Mouse (Mus musculus) forebrain, embryonic 11.5 days (tissue): ENCODE data around the gene Tshb. TPM values are rescaled to one million over a fixed set of nuclear protein-coding genes. Genes with fewer than 3 reads are reported as not detected.

Experiments
- ATAC-seq: fragments of 200-750 bp; cut with Nextera tagmentation; replicated peaks from 2 replicates; pipeline ENCODE4 v1.8.0; 2017; ENCODE audit warnings: moderate TSS enrichment; ENCODE audit not compliant: low FRiP score
- DNase-seq: peaks from one replicate; pipeline ENCODE4 v3.0.0-alpha.2; 2017; ENCODE audit warnings: low spot score
- H3K27ac ChIP-seq: fragments of 300-500 bp; sonication (generic); 2 replicates; pipeline ENCODE4 v1.5.1; 2014; ENCODE audit warnings: low read depth, low read length
- H3K27me3 ChIP-seq: fragments of 300-500 bp; sonication (generic); 2 replicates; pipeline ENCODE4 v1.6.1; 2014; ENCODE audit warnings: mild to moderate bottlenecking, low read length, mixed read lengths; ENCODE audit not compliant: control insufficient read depth, insufficient read depth
- H3K36me3 ChIP-seq: fragments of 300-500 bp; sonication (generic); 2 replicates; pipeline ENCODE4 v1.6.1; 2014; ENCODE audit warnings: mild to moderate bottlenecking, low read length, moderate library complexity, mixed read lengths; ENCODE audit not compliant: control insufficient read depth, insufficient read depth
- H3K4me1 ChIP-seq: fragments of 300-500 bp; sonication (generic); replicated peaks from 2 replicates; pipeline ENCODE4 v1.6.1; 2014; ENCODE audit warnings: low read length, mixed read lengths; ENCODE audit not compliant: control insufficient read depth, insufficient read depth
- H3K4me2 ChIP-seq: fragments of 300-500 bp; sonication (generic); 2 replicates; pipeline ENCODE4 v1.6.1; 2014; ENCODE audit warnings: low read depth, mild to moderate bottlenecking, low read length, moderate library complexity, mixed read lengths; ENCODE audit not compliant: severe bottlenecking
- H3K4me3 ChIP-seq: fragments of 300-500 bp; sonication (generic); 2 replicates; pipeline ENCODE4 v1.5.1; 2014; ENCODE audit warnings: low read depth, low read length
- H3K9ac ChIP-seq: fragments of 300-500 bp; sonication (generic); 2 replicates; pipeline ENCODE4 v1.6.1; 2014; ENCODE audit warnings: low read length
- H3K9me3 ChIP-seq: fragments of 300-500 bp; sonication (generic); 2 replicates; pipeline ENCODE4 v1.6.1; 2016; ENCODE audit warnings: low read length, mixed read lengths; ENCODE audit not compliant: control insufficient read depth
- WGBS: fragments of 180-500 bp; shearing (Covaris S2); extraction: QIAGEN DNeasy Blood & Tissue Kit; methylation state at CpG from one replicate; pipeline ENCODE4 v1.1.7; 2014; 5-methylcytosine and 5-hydroxymethylcytosine counted together
- polyA plus RNA-seq: library from polyadenylated mRNA; unstranded; fragments of >200 nt; fragmentation: Nextera tagmentation; extraction: Ambion mirVana; gene quantifications from 2 replicates; pipeline ENCODE4 v1.2.1, GENCODE M21; 2014

Gene Tshb
- polyA plus RNA-seq, 1 experiment from 2014 or later: 0.15 TPM

- no peaks in the 10 kb centered on the region for H3K27me3 ChIP-seq
- no peak overlapping the region for H3K4me2 ChIP-seq
- H3K9me3 ChIP-seq: no peaks in the 10 kb centered on the region
- H3K9ac ChIP-seq: no peak overlapping the region
- H3K4me3 ChIP-seq: no peak overlapping the region
- H3K27ac ChIP-seq: no peak overlapping the region
- no peak for ATAC-seq
- H3K4me1 ChIP-seq: no peaks in the 10 kb centered on the region; the same call in 1 of the 2 replicates
- no peak for DNase-seq
- no peaks in the 10 kb centered on the region for H3K36me3 ChIP-seq
- 71% methylated on average over 9 of the region's 9 CpGs for WGBS
Measured at GRCm38 (mm10) chr3:102743781-102744471, 38.6 kb downstream of the Tshb start.

GRCm38 (mm10) chr3:102743202-102743601 lies 39.3 kb downstream of the Tshb start:
- no peak overlapping the region for H3K9ac ChIP-seq
- H3K9me3 ChIP-seq: no peaks in the 10 kb centered on the region
- ATAC-seq (no peak), DNase-seq (no peak)
- WGBS: 49% methylated on average over 4 of the region's 4 CpGs
- no peak overlapping the region for H3K4me3 ChIP-seq
- H3K36me3 ChIP-seq: no peaks in the 10 kb centered on the region
- no peak overlapping the region for H3K4me2 ChIP-seq
- H3K4me1 ChIP-seq: no peaks in the 10 kb centered on the region; the same call in 1 of the 2 replicates
- H3K27me3 ChIP-seq: no peaks in the 10 kb centered on the region
- H3K27ac ChIP-seq: no peak overlapping the region

- Histone ChIP-seq H3K27me3 (no peaks in the 10 kb centered on the region), H3K4me3 (no peak overlapping the region), H3K36me3 (no peaks in the 10 kb centered on the region), H3K27ac (no peak overlapping the region), H3K4me1 (no peaks in the 10 kb centered on the region; the same call in 1 of the 2 replicates), H3K4me2 (no peak overlapping the region), H3K9me3 (no peaks in the 10 kb centered on the region), H3K9ac (no peak overlapping the region)
- ATAC-seq (no peak), DNase-seq (no peak)
- 18% methylated on average over 4 of the region's 4 CpGs for WGBS
Measured at GRCm38 (mm10) chr3:102742725-102743124, 39.8 kb downstream of the Tshb start.

GRCm38 (mm10) chr3:102738926-102739325 lies 43.6 kb downstream of the Tshb start:
- 77% methylated on average over 6 of the region's 6 CpGs for WGBS
- Histone ChIP-seq H3K4me2 (no peak overlapping the region), H3K9me3 (no peaks in the 10 kb centered on the region), H3K27ac (no peak overlapping the region), H3K4me3 (no peak overlapping the region), H3K36me3 (no peaks in the 10 kb centered on the region), H3K9ac (no peak overlapping the region), H3K4me1 (peaks cover 7% of the 10 kb centered on the region; the same call in 1 of the 2 replicates), H3K27me3 (no peaks in the 10 kb centered on the region)
- ATAC-seq (no peak), DNase-seq (no peak)

GRCm38 (mm10) chr3:102738161-102738901 lies 44.2 kb downstream of the Tshb start:
- H3K27ac ChIP-seq: no peak overlapping the region
- H3K36me3 ChIP-seq: no peaks in the 10 kb centered on the region
- 84% methylated on average over 10 of the region's 10 CpGs for WGBS
- no peaks in the 10 kb centered on the region for H3K27me3 ChIP-seq
- H3K4me1 ChIP-seq: peaks cover 7% of the 10 kb centered on the region; the same call in 1 of the 2 replicates
- no peak overlapping the region for H3K4me2 ChIP-seq
- ATAC-seq (no peak), DNase-seq (no peak)
- no peak overlapping the region for H3K4me3 ChIP-seq
- H3K9ac ChIP-seq: no peak overlapping the region
- H3K9me3 ChIP-seq: no peaks in the 10 kb centered on the region

GRCm38 (mm10) chr3:102737106-102737505 lies 45.4 kb downstream of the Tshb start:
- ATAC-seq: no peak
- 81% methylated on average over 6 of the region's 6 CpGs for WGBS
- peaks cover 7% of the 10 kb centered on the region; the same call in 1 of the 2 replicates for H3K4me1 ChIP-seq

GRCm38 (mm10) chr3:102736436-102736835 lies 46.1 kb downstream of the Tshb start:
- no peaks in the 10 kb centered on the region for H3K9me3 ChIP-seq
- no peak for ATAC-seq
- H3K9ac ChIP-seq: no peak overlapping the region; the same call in 1 of the 2 replicates
- H3K4me2 ChIP-seq: no peak overlapping the region
- H3K27ac ChIP-seq: no peak overlapping the region
- no peak overlapping the region for H3K4me3 ChIP-seq
- H3K4me1 ChIP-seq: peaks cover 7% of the 10 kb centered on the region; the same call in 1 of the 2 replicates
- 91% methylated on average over 6 of the region's 6 CpGs for WGBS
- H3K27me3 ChIP-seq: no peaks in the 10 kb centered on the region
- H3K36me3 ChIP-seq: no peaks in the 10 kb centered on the region
- no peak for DNase-seq

More at GRCm38 (mm10) chr3:102737106-102737505, 45.4 kb downstream of the Tshb start:
- H3K9me3 ChIP-seq: no peaks in the 10 kb centered on the region
- DNase-seq: no peak
- no peak overlapping the region for H3K4me2 ChIP-seq
- H3K27ac ChIP-seq: no peak overlapping the region
- no peak overlapping the region for H3K9ac ChIP-seq
- no peak overlapping the region for H3K4me3 ChIP-seq
- H3K27me3 ChIP-seq: no peaks in the 10 kb centered on the region
- no peaks in the 10 kb centered on the region for H3K36me3 ChIP-seq

GRCm38 (mm10) chr3:102735638-102736037 lies 46.9 kb downstream of the Tshb start:
- Histone ChIP-seq H3K9ac (peak overlapping the region; percentile 74), H3K4me2 (peak overlapping the region; percentile 85), H3K4me3 (peak overlapping the region; percentile 71), H3K27ac (no peak overlapping the region), H3K27me3 (no peaks in the 10 kb centered on the region), H3K9me3 (no peaks in the 10 kb centered on the region), H3K36me3 (no peaks in the 10 kb centered on the region), H3K4me1 (peaks cover 7% of the 10 kb centered on the region; the same call in 1 of the 2 replicates)
- ATAC-seq: peak; percentile 37
- no peak for DNase-seq
- 45% methylated on average over 6 of the region's 6 CpGs for WGBS
